Mouse (Mus musculus): ENCODE results near the gene Sdhb. TPM values are rescaled to one million over a fixed set of nuclear protein-coding genes. Genes with fewer than 3 reads are reported as not detected.

The Sdhb gene
- total RNA-seq, 1 experiment from 2014 or later, result 458 TPM

DNA sequence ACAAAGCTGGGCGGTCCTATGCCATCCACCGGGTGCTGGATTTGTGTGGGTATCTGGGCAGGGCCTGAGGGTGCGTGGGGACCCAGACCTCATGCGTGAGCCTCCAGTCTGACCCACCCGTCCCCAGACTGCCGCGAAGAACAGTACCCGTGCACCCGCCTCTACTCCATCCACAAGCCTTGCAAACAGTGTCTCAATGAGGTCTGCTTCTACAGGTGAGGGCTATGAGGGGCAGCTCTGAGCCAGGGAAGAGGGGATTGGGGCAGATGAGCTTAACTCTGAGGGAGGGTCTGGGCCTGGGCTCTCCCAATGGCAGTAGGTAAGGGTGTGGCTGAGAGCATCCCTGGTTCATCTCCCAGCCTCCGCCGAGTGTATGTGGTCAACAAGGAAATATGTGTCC is 53.9 kb downstream of the Sdhb start:
- DNase-seq, result no peak

DNA sequence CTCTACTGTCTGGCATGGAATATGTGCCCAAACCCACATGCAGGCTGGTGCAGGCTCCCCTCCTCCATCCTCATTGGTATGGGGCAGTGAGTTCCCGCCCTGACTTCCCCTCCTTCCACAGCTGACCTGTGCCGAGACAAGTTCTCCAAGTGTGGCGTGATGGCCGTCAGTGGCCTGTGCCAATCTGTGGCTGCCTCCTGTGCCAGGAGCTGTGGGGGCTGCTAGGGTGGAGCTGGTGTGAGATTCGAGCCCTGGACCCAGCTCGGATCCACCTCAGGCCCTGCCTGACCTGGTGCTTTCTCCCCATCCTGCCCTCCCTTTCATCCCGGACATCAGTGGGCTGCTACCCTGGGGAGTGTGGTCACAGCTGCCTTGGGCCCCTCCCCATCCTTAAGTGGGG is 54.4 kb downstream of the Sdhb start:
- DNase-seq, result no peak

DNA sequence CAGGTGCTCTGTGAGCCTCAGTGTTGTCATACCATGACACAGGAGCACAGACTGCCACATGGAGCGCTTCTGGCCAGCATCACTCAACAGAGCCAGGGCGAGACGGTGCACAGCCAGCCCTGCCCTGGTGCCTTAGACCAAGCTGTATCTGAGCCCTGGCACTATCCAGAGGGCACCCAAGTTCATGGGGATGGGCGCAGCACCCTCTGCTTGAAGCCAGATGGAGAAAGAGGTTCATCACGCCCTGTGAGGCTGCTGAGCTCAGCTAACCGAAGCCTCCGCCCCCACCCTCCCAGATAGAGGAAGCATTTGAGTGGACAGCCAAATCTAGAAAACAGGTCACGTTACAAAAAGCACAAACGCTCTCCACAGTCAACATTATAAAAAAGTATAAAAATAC is 55.3 kb downstream of the Sdhb start:
- no peak for DNase-seq

DNA sequence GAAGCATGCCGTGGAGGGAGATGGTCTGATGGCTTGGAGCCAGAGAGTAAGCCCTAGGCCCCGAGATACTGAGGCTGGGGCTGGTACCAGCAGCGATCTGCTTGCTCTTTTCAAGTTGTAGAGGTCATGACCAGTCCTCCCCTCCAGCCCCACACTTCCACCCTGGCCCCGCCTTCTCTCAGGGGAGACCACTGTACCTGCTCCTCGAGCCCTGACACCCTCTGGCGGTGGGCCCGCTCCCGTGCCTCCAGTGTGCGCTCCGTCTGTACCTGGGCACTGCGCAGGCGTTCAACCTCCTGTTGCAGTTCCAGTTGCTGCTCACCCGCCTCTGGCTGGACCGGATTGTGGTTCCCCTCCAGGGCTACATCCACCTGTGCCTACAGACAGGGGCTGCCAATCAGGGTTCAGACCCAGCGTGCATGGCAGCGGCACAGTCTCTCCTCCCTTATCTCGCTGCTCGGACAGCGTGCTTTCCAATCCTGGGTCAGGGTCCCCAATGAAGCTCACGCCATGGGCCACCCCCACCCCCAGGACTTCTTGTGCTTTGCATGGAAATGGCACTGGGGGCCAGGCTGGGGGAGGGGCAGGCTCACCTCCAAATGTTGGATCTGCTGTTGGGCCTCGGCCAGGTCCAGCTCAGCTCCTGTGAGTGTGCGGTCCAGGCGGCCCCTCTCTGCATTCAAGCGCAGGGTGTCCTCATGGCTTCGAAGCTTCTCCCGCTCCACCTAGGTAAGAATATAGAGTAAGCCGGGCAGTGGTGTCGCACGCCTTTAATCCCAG is 56.8 kb downstream of the Sdhb start:
- no peak for DNase-seq

DNA sequence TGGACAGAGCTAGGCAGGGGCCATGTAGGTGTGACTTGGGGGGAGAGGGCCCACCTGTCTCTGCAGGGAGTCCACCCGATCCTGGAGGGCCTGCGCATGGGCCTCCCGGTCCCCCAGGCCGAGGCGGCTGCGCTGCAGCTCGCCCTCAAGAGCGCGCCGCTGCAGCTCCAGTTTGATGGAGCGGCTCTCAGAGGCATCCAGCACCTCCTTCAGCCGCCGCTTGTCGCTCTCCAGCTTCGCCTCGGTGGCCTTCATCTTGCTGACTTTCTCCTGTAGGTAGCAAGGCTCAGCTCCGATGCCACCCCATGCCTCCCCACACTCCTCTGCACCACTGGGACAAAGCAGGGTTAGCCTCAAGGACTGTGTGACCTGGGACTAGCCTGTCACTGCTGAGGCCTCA is 59.2 kb downstream of the Sdhb start:
- DNase-seq, result no peak

DNA sequence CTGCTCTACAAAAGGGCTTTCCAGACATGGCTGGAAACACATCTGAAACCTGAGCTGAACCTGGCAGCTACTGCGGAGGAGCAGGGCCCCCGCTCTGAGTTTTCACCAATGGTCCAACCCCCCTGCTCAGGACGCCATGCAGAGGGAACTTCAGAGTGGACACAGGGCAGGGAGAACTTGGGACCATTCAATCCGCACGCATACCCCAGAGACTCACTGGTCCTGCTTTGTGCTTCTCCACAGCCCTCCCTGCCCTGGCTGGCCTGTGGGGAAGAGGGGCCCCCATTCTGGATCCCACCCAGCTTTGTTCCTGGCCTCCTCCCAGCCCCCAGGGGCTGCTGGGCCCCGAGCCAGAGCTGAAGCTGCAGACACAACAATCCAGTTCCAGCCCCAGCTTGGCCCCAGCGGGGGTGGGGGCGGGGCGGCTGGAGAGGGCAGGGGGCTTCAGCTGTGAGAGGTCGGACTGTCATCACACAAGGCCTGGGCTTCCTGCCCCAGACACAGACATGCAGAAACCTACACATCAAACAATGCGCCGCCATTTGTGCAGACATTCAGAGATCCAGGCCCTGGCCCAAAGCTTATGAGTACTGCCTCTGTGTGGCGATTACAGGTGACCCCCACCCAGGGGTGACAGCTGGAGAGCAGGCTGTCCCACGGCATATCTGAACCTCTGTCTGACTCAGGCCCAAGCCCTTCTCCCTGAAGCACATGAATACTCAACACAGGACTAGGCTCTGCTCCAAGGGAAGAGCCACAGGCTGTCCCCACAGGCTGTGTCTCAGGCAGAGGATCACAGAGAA is 60.0 kb downstream of the Sdhb start:
- DNase-seq, result no peak

DNA sequence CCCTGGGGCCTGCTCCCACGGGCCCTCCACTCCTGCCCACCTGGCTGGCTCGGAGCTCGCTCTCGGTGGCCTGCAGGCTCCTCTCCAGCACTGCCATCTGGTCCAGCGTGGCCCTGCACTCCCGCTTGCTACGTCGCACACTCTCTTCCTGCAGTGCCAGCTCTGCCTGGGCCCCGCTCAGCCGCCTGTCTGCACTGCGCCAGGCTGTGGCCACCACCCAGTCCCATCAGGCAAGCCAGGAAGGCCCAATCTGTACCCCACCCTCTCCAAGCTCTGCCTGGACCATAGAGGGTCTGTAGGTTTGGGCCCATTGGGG is 60.6 kb downstream of the Sdhb start:
- DNase-seq, result no peak

DNA sequence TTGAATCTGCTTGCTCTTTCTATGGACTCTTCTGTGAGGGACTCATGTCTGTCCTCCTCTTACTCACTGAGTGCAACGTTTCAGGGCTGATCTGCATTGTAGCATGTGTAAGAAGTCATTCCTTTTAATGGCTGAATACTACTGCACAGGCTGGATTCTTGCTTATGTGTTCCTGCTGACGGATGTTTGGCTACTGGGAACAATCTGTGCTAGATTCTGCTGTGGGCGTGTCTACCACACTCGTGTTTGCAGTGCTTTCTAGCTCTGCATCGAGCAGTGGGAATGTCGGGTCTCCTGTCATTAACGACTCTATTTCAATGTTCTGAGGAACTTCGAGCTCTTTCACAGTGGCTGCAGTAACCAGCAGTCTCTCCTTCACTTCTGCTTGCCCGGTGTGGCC is 63.0 kb downstream of the Sdhb start:
- DNase-seq, result no peak

DNA sequence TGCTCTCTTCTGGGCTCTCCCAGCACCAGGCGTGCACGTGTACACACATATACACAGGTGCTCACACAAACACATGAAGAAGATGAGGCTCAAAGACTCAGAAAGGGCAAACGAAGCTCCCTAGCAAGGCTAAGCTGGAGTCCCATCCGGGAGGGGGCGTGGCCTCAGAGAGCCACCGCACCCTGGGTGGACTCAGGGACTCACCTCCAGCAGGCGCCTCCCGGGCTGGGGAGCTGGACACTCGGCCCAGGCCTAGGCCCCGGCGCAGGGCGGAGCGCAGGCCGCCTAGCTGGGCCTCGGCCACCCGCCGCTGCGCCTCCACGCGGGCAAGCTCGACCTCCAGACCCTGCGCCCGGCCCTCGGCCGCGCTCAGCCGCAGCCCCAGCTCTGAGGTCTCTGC is 64.0 kb downstream of the Sdhb start:
- no peak for DNase-seq

Other genes starting within 250 kb of the Sdhb start
- 0.15 TPM in 1 of 2 replicates, not detected in the other for gene Padi6, start 218.6 kb upstream of the Sdhb start, total RNA-seq (2021)
- gene Padi4, start 187.0 kb upstream of the Sdhb start, total RNA-seq (2021), result 0.76 TPM in 1 of 2 replicates, not detected in the other
- not detected in 2 replicates for gene Padi3, start 150.6 kb upstream of the Sdhb start, total RNA-seq (2021)
- not detected in 2 replicates for gene Padi1, start 115.4 kb upstream of the Sdhb start, total RNA-seq (2021)
- 5.4 and 8.3 TPM in 2 replicates for gene Padi2, start 54.9 kb upstream of the Sdhb start, total RNA-seq (2021)
- gene Atp13a2, start 25.7 kb downstream of the Sdhb start, total RNA-seq (2021), result 35.9 and 53.3 TPM in 2 replicates
- 10.7 and 11.1 TPM in 2 replicates for gene Mfap2, start 49.2 kb downstream of the Sdhb start, total RNA-seq (2021)
- 10.2 and 16.1 TPM in 2 replicates for gene Crocc, start 99.3 kb downstream of the Sdhb start, total RNA-seq (2021)
- 56.2 and 67.2 TPM in 2 replicates for gene Necap2, start 117.2 kb downstream of the Sdhb start, total RNA-seq (2021)
- gene Spata21, start 127.1 kb downstream of the Sdhb start, total RNA-seq (2021), result not detected in 2 replicates
- 95.3 and 115 TPM in 2 replicates for gene Szrd1, start 178.6 kb downstream of the Sdhb start, total RNA-seq (2021)
- 19.7 and 24.8 TPM in 2 replicates for gene Fbxo42, start 186.7 kb downstream of the Sdhb start, total RNA-seq (2021)